Mouse (Mus musculus): ENCODE data around the gene Ppid.
A peak's percentile ranks its signal among the peaks of the same experiment; 100 is the strongest.
"Not testable (repeated sequence)": the region's sequence is repeated elsewhere in the genome, so short reads cannot be mapped to it uniquely, and the experiment has no call there.

The Ppid gene

DNA sequence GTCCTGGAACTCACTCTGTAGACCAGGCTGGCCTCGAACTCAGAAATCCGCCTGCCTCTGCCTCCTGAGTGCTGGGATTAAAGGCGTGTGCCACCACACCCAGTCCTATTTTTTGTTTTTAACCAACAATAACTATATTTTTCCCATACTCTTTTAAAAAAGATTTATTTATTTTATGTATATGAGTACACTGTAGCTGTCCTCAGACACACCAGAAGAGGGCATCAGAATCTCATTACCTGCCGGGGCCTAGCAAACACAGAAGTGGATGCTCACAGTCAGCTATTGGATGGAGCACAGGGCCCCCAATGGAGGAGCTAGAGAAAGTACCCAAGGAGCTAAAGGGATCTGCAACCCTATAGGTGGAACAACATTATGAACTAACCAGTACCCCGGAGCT is 17.8 kb upstream of the Ppid start:
- DNase-seq = not testable (repeated sequence)

DNA sequence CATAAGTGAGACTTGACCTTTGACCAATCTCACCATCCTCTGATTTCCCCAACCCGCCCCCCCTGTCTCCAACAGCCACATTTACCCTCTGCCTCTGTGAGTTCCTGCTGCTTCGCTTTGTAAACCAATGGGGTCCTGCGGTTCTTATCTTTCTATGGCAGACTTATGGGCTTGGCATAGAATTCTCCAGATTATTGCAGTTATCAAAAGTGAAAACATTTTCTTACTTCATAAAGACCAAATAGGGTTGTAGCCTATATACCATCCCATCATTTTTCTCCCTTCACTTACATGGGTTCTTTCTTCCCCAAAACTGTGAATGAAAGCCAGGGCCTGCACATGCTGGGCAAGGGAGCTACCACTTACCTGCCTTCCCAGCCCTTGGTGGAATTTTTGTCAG is 16.8 kb upstream of the Ppid start:
- DNase-seq = no peak

DNA sequence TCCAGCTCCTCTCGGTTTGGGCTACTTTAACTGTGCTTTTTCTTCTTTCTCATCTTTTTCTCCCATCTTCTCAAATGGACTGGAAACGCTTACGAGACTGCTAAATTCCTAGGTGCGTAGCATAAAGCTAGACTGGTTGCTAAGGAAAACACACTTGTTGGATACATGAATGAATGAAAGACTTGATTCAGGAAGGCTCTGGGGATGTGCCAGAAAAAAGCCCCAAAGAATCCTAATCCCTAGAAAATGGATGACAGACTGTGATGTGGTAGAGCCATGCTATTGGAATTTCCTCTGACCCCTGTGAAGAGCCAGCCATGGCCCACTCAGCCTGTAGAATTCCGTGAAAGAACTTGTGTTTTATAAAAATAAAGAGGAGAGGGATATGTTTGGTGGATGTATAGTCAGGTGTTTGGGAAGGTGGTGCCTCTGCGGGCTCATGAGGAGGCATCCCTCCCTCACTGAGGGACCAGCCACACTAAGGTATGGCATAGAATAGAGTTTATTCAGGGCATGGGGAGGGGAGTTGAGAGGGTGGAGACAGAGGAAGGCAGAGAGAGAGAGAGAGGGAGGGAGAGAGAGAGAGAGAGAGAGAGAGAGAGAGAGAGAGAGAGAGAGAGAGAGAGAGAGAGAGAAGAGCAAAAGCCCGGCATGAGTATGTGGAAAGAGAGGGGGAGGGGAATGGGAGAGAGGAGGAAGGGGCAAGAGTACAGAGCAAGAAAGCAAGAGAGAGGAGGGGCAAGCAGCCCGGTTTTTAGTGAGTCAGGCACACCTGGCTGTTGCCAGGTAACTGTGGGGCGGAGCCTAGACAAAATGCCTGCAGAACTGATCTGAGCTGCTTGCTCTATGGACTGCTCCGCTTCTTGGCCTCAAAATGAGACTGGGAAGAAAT is 15.3 kb upstream of the Ppid start:
- peak; percentile 45 for DNase-seq

DNA sequence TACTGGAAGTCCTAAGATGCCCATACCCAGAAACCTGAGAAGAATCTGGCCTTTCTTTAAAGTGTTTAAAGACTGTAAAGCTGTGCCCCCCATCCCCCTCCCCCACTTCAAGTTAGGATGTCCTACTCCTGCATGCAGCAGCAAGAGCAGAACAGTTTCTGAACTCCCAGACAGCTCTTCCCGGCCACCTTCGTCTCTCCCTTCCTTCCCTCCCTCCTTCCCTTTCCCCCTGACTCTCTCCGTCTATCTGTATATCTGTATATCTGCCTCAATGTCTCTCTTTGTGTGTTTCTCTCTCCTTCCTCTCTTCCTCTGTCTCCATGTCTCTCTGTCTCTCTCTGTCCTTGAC is 14.7 kb upstream of the Ppid start:
- no peak for DNase-seq

- no peak for DNase-seq
Measured at GRCm38 (mm10) chr3:79576865-79577264, 14.3 kb upstream of the Ppid start.

- DNase-seq = no peak
Measured at GRCm38 (mm10) chr3:79577606-79578005, 13.5 kb upstream of the Ppid start.

DNA sequence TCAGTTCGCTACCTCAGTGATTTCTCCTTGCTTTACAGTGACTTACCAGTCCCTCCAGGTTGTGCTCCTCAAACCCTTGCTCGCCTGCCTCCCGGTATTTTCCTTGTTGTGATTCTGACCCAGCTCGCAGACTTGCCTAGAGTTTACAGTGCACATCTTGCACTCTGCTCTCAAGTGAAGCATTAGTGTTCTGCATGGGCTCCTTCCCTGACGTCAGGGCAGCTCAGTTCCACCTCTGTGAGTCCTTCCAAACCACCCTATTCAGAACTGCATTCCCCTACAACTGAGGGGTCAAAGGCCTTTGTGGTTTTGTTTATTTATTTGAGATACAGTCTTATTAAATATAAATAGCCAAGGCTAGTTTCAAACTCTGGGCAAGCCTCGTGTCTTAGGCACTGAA is 13.0 kb upstream of the Ppid start:
- DNase-seq = no peak

- DNase-seq = no peak
Measured at GRCm38 (mm10) chr3:79579891-79580575, 11.1 kb upstream of the Ppid start.

DNA sequence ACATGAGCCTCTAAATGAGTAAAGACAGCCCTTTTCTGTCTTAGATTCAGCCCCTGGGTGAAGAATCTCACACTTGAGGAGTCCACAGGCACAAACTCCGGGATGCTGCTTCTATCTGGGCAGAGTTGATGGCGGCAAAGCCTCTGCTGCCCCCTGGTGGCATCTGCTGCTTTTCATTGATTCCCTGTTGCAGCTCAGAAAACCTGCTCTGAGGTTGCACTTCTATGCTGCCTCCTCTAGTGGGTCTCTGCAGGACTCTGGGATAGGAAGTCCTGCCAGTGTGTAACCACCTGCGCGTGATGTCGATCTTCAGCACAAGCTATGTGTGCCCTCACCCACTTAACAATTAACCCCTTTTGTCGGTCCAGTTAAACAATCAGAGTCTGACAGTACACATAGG is 4.3 kb upstream of the Ppid start:
- DNase-seq = peak; percentile 95

DNA sequence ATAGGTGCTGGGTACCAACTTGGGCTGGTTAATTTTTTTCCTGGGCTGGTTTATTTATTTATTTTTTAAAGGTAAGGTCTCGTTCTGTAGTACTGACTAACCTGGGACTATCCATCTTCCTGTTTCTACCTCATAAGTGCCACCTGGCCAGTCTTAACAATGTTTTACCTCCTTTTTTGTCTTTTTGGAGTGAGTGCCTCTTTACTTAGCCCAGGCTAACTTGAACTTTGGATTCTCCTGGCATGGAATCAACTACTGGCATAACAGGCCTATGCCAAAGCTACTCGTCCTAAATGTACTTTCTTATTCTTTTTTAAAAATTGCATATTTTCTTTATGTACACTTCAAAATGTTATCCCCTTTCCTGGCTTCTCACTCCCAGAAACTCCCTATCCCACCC is 1.5 kb upstream of the Ppid start:
- DNase-seq = no peak

GRCm38 (mm10) chr3:79591793-79592471 is 790 bp downstream of the Ppid start:
- no peak for DNase-seq

GRCm38 (mm10) chr3:79595468-79595867 is 4.3 kb downstream of the Ppid start:
- DNase-seq = no peak

GRCm38 (mm10) chr3:79609886-79610285 is 18.7 kb downstream of the Ppid start:
- DNase-seq = no peak

GRCm38 (mm10) chr3:79627484-79628181 is 36.5 kb downstream of the Ppid start:
- no peak for DNase-seq

- DNase-seq = no peak
Measured at GRCm38 (mm10) chr3:79628182-79628560, 37.0 kb downstream of the Ppid start.

- peak; percentile 99 for DNase-seq
Measured at GRCm38 (mm10) chr3:79628561-79629415, 37.6 kb downstream of the Ppid start, which contains the start of gene 4930579G24Rik. Gene 4930579G24Rik, plus strand, starts transcription at chr3:79629079.

DNA sequence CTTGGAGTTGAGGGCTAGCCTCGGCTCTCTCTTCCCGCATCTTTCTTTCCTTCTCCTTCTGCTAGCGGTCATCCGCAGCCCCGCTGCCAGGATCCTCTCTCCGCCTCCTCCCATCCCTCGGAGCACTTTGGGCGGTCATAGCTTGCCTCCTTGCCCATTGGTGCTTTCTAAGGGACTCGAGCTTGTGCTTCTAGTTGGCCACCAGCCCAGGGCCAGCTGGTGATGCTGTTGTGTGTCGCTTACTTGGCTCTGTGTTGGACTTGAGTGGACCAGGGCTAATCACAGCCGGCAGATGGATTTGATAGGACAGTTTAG is 38.2 kb downstream of the Ppid start, which contains the start of gene Etfdh:
Gene Etfdh (minus strand): TSS at position 85 of the 315 bp plus-strand sequence.
- DNase-seq = peak; percentile 67

GRCm38 (mm10) chr3:79652129-79652528 is 61.0 kb downstream of the Ppid start:
- no peak for DNase-seq

All from lung, postnatal 36 days (tissue).